ENCODE assay signal across 23 mouse cellular contexts in genomic region chr12:32237139-32237538, GRCm38 (mm10). TPM values are rescaled to one million over a fixed set of nuclear protein-coding genes. Genes with fewer than 3 reads are reported as not detected.
DNase-seq lines count a peak whose midpoint lies in the region; ATAC-seq lines count a peak whose summit lies in the region.
"Had no signal": no experiment of that assay in that cellular context is flagged by ENCODE, and none has a peak within 500 bp of the region (broad histone marks: within the 10 kb centered on the region; RNA-seq: fewer than 3 reads in every experiment).

No protein-coding gene starts in this region.

- no peaks in the 10 kb centered on the region for H3K36me3 ChIP-seq in embryonic facial prominence, embryonic 13.5 days
- H3K36me3 ChIP-seq in embryonic facial prominence, embryonic 10.5 days (replicated peaks), result no peaks in the 10 kb centered on the region
- no peaks in the 10 kb centered on the region for H3K36me3 ChIP-seq in liver, embryonic 11.5 days (ENCODE audit: control insufficient read depth, insufficient read depth, low read length)
- no peaks in the 10 kb centered on the region for H3K36me3 ChIP-seq in liver, embryonic 12.5 days
- H3K36me3 ChIP-seq: forebrain, embryonic 10.5 days; forebrain, embryonic 15.5 days; G1E had no signal

- peaks cover 19% of the 10 kb centered on the region for H3K4me1 ChIP-seq in embryonic facial prominence, embryonic 13.5 days
- H3K4me1 ChIP-seq in embryonic facial prominence, embryonic 10.5 days, result peaks cover 17% of the 10 kb centered on the region
- H3K4me1 ChIP-seq in liver, embryonic 11.5 days (replicated peaks; ENCODE audit: control insufficient read depth, insufficient read depth, low read length), result peaks cover 7% of the 10 kb centered on the region; the same call in 1 of the 2 replicates
- H3K4me1 ChIP-seq in liver, embryonic 12.5 days, result peaks cover 64% of the 10 kb centered on the region

- no peak overlapping the region for H3K4me2 ChIP-seq in embryonic facial prominence, embryonic 13.5 days
- no peak overlapping the region for H3K4me2 ChIP-seq in liver, embryonic 11.5 days
- H3K4me2 ChIP-seq in liver, embryonic 12.5 days, result no peak overlapping the region
- H3K4me2 ChIP-seq: forebrain, embryonic 13.5 days; forebrain, embryonic 15.5 days had no signal

- H3K9ac ChIP-seq in embryonic facial prominence, embryonic 13.5 days, result no peak overlapping the region
- H3K9ac ChIP-seq in liver, embryonic 11.5 days (ENCODE audit: low read depth, low read length), result no peak overlapping the region
- H3K9ac ChIP-seq in liver, embryonic 12.5 days, result no peak overlapping the region
- H3K9ac ChIP-seq: forebrain, embryonic 13.5 days; forebrain, embryonic 15.5 days had no signal

- H3K9me3 ChIP-seq in embryonic facial prominence, embryonic 13.5 days, result no peaks in the 10 kb centered on the region
- no peaks in the 10 kb centered on the region for H3K9me3 ChIP-seq in embryonic facial prominence, embryonic 10.5 days
- no peaks in the 10 kb centered on the region for H3K9me3 ChIP-seq in liver, embryonic 11.5 days (ENCODE audit: control insufficient read depth, low read length)
- H3K9me3 ChIP-seq in liver, embryonic 12.5 days (replicated peaks), result no peaks in the 10 kb centered on the region
- H3K9me3 ChIP-seq: forebrain, embryonic 10.5 days; forebrain, embryonic 13.5 days; forebrain, embryonic 15.5 days; G1E had no signal

- H3K27me3 ChIP-seq in embryonic facial prominence, embryonic 13.5 days, result no peaks in the 10 kb centered on the region
- H3K27me3 ChIP-seq in embryonic facial prominence, embryonic 10.5 days (replicated peaks; ENCODE audit: low read depth, poor library complexity, severe bottlenecking), result no peaks in the 10 kb centered on the region
- no peaks in the 10 kb centered on the region for H3K27me3 ChIP-seq in liver, embryonic 11.5 days (replicated peaks; ENCODE audit: control insufficient read depth, insufficient read depth, low read length)
- H3K27me3 ChIP-seq in liver, embryonic 12.5 days (replicated peaks), result no peaks in the 10 kb centered on the region
- H3K27me3 ChIP-seq: CH12.LX; forebrain, embryonic 13.5 days; forebrain, embryonic 15.5 days had no signal

- WGBS in embryonic facial prominence, embryonic 13.5 days, result 5% methylated on average over 1 of the region's 1 CpGs
- 38% methylated on average over 1 of the region's 1 CpGs for WGBS in embryonic facial prominence, embryonic 10.5 days
- 29% methylated on average over 1 of the region's 1 CpGs for WGBS in liver, embryonic 11.5 days
- WGBS in liver, embryonic 12.5 days (ENCODE audit: insufficient replicate concordance), result 50% methylated on average over 1 of the region's 1 CpGs

- no peak overlapping the region for H3K4me3 ChIP-seq in embryonic facial prominence, embryonic 13.5 days
- H3K4me3 ChIP-seq in embryonic facial prominence, embryonic 10.5 days, result no peak overlapping the region
- H3K4me3 ChIP-seq in liver, embryonic 11.5 days (ENCODE audit: low read depth, low read length), result no peak overlapping the region
- H3K4me3 ChIP-seq in liver, embryonic 12.5 days, result no peak overlapping the region
- H3K4me3 ChIP-seq: erythroblast, embryonic 14.5 days; forebrain, embryonic 10.5 days; forebrain, embryonic 13.5 days; forebrain, embryonic 15.5 days had no signal

- peak overlapping the region; percentile 82; the same call in 1 of the 2 replicates for H3K27ac ChIP-seq in embryonic facial prominence, embryonic 13.5 days
- H3K27ac ChIP-seq in embryonic facial prominence, embryonic 10.5 days (replicated peaks), result no peak overlapping the region
- H3K27ac ChIP-seq in liver, embryonic 11.5 days (ENCODE audit: low read depth, low read length), result no peak overlapping the region
- no peak overlapping the region for H3K27ac ChIP-seq in liver, embryonic 12.5 days
- H3K27ac ChIP-seq: forebrain, embryonic 10.5 days; forebrain, embryonic 13.5 days; forebrain, embryonic 15.5 days had no signal

- DNase-seq in embryonic facial prominence, embryonic 10.5 days (ENCODE audit: low spot score), result no peak
- DNase-seq in heart, adult 11 months, result peak; percentile 55
- no peak for DNase-seq in heart, adult 9 months (ENCODE audit: low spot score in 2 of 2)
- DNase-seq in liver, embryonic 11.5 days (ENCODE audit: low spot score), result peak; percentile 10
- DNase-seq: adrenal gland, adult 8-10 months; adrenal gland, postnatal 14 days; B cell, adult 2 months; cerebellum, adult 11-12 months; cerebellum, adult 2 months; cerebellum, adult 9-10 months; cerebellum, postnatal 10 days; cerebellum, postnatal 25 days had no signal

- no peak for ATAC-seq in embryonic facial prominence, embryonic 13.5 days (ENCODE audit: insufficient number of reproducible peaks, insufficient read depth, low FRiP score, low TSS enrichment, low read depth)
- ATAC-seq in liver, embryonic 11.5 days (replicated peaks; ENCODE audit: low FRiP score), result no peak
- ATAC-seq in liver, embryonic 12.5 days, result no peak
- ATAC-seq: activated CD4-positive, CD25-positive, alpha-beta regulatory T cell, adult 4 months; CD4-positive, CD25-positive, alpha-beta regulatory T cell, adult 4 months; forebrain, embryonic 15.5 days; Patski had no signal

RNA-seq across cellular contexts. Expression of gene Pik3cg, which starts 28.7 kb away (rescaled TPM):
- polyA plus RNA-seq in embryonic facial prominence, embryonic 13.5 days (2015; fragmentation: Nextera tagmentation; extraction: Ambion mirVana), result 2.3 and 2.6 TPM in 2 replicates
- polyA plus RNA-seq in embryonic facial prominence, embryonic 10.5 days (2016; fragmentation: Nextera tagmentation; extraction: Ambion mirVana), result 0.99 and 1.0 TPM in 2 replicates
- polyA plus RNA-seq in liver, embryonic 11.5 days (2014; fragmentation: Nextera tagmentation; extraction: Ambion mirVana), result 6.8 and 7.2 TPM in 2 replicates
- polyA plus RNA-seq in liver, embryonic 12.5 days (2016; fragmentation: Nextera tagmentation; extraction: Ambion mirVana), result 4.9 TPM in 2 replicates
- polyA plus RNA-seq: Patski had no signal

Comparison
In these comparisons a context has a peak if more than half of its experiments do, and no peak if none do; other contexts are left out.
1. DNase-seq: peak in heart, adult 11 months (single experiment) and liver, embryonic 11.5 days (single experiment); none in embryonic facial prominence, embryonic 10.5 days (single experiment) and heart, adult 9 months (0 of 2).